Mouse (Mus musculus) neural tube, embryonic 12.5 days (tissue): ENCODE measurements at regions not wholly inside any gene's neighbourhood (a gene's known extent, or its start where the extent isn't known, plus 50 kb on each side); places are given as distances from the start of the nearest gene placed in this dataset. TPM values are rescaled to one million over a fixed set of nuclear protein-coding genes. Genes with fewer than 3 reads are reported as not detected.

Source experiments
- ATAC-seq: fragments of 200-750 bp; cut with Nextera tagmentation; 2 replicates; pipeline ENCODE4 v1.8.0; 2017; ENCODE audit warnings: low read depth, mild to moderate bottlenecking, moderate TSS enrichment, moderate library complexity; ENCODE audit not compliant: low FRiP score
- H3K27ac ChIP-seq: fragments of 300-500 bp; sonication (generic); 2 replicates; pipeline ENCODE4 v1.5.1; 2016
- H3K27me3 ChIP-seq: fragments of 300-500 bp; sonication (generic); replicated peaks from 2 replicates; pipeline ENCODE4 v1.6.1; 2016; ENCODE audit warnings: mild to moderate bottlenecking
- H3K36me3 ChIP-seq: fragments of 300-500 bp; sonication (generic); 2 replicates; pipeline ENCODE4 v1.6.1; 2016; ENCODE audit warnings: mild to moderate bottlenecking
- H3K4me1 ChIP-seq: fragments of 300-500 bp; sonication (generic); 2 replicates; pipeline ENCODE4 v1.6.1; 2016
- H3K4me2 ChIP-seq: fragments of 300-500 bp; sonication (generic); replicated peaks from 2 replicates; pipeline ENCODE4 v1.6.1; 2016; ENCODE audit warnings: mild to moderate bottlenecking
- H3K4me3 ChIP-seq: fragments of 300-500 bp; sonication (generic); 2 replicates; pipeline ENCODE4 v1.5.1; 2016
- H3K9ac ChIP-seq: fragments of 300-500 bp; sonication (generic); 2 replicates; pipeline ENCODE4 v1.6.1; 2016; ENCODE audit warnings: mild to moderate bottlenecking
- H3K9me3 ChIP-seq: fragments of 300-500 bp; sonication (generic); 2 replicates; pipeline ENCODE4 v1.6.1; 2016; ENCODE audit warnings: mild to moderate bottlenecking
- WGBS: fragments of 180-500 bp; shearing (Covaris S2); methylation state at CpG from one replicate; pipeline ENCODE4 v1.1.7; 2016; 5-methylcytosine and 5-hydroxymethylcytosine counted together
- microRNA-seq: library from miRNA; unstranded; fragments of <30 nt; microRNA quantifications from one replicate; pipeline ENCODE4, GENCODE M21; 2017

GRCm38 (mm10) chrX:12824497-12824896, 62.6 kb upstream of the Med14 start:
- ATAC-seq, result no peak

GRCm38 (mm10) chrX:12822777-12823176, 60.9 kb upstream of the Med14 start:
- H3K9ac ChIP-seq, result no peak overlapping the region
- H3K9me3 ChIP-seq, result no peaks in the 10 kb centered on the region
- H3K27me3 ChIP-seq, result no peaks in the 10 kb centered on the region
- no peaks in the 10 kb centered on the region for H3K4me1 ChIP-seq
- no peak overlapping the region for H3K27ac ChIP-seq
- WGBS, result 88% methylated on average over 10 of the region's 10 CpGs
- no peak overlapping the region for H3K4me2 ChIP-seq
- H3K4me3 ChIP-seq, result no peak overlapping the region
- ATAC-seq, result no peak
- H3K36me3 ChIP-seq, result no peaks in the 10 kb centered on the region

More at GRCm38 (mm10) chrX:12824497-12824896, 62.6 kb upstream of the Med14 start:
- Histone ChIP-seq H3K9me3 (no peaks in the 10 kb centered on the region), H3K27ac (no peak overlapping the region), H3K4me2 (no peak overlapping the region), H3K4me3 (no peak overlapping the region), H3K4me1 (no peaks in the 10 kb centered on the region), H3K9ac (no peak overlapping the region), H3K27me3 (no peaks in the 10 kb centered on the region), H3K36me3 (no peaks in the 10 kb centered on the region)
- 81% methylated on average over 5 of the region's 5 CpGs for WGBS

DNA sequence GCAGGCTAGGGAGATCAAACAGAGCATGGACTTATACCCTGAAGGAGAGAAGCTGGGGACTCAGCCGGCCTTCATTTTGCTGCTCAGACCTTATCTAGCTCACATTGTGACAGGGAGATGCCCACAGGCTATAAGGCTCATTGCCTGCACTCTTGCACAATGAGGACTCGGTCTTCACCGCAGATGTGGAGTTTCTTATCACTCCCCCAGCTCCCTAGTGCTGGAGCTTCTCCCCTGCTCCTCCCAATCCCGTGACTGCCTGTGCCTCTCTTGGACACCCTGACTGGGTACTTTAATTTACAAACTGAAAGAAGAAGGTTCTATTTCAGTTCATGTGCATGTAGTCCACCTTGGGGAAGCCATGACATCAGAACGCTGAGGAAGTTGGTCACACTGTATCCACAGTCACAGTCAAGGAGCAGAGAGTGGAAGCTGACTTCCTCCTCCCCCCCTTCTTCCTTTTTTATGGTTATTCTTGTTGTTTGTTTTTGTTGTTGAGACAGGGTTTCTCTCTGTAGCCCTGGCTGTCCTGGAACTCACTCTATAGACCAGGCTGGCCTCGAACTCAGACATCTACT, 51.3 kb upstream of the Med14 start:
- WGBS, result 84% methylated on average over 6 of the region's 6 CpGs
- no peak overlapping the region for H3K4me2 ChIP-seq
- H3K4me1 ChIP-seq, result no peaks in the 10 kb centered on the region
- H3K27ac ChIP-seq, result no peak overlapping the region
- H3K9me3 ChIP-seq, result no peaks in the 10 kb centered on the region
- H3K27me3 ChIP-seq, result no peaks in the 10 kb centered on the region
- H3K9ac ChIP-seq, result no peak overlapping the region
- H3K36me3 ChIP-seq, result no peaks in the 10 kb centered on the region
- no peak for ATAC-seq
- no peak overlapping the region for H3K4me3 ChIP-seq

Small RNA genes in the stretch of these regions (microRNA-seq; reads per million reads assigned to microRNA genes)
- not detected for gene Gm25063
